Mouse (Mus musculus) gastrocnemius, postnatal 25 days (tissue): Measurements from ENCODE around the gene Eva1a. TPM values are rescaled to one million over a fixed set of nuclear protein-coding genes. Genes with fewer than 3 reads are reported as not detected.

ENCODE experiments used
- DNase-seq: peaks from one replicate; pipeline ENCODE4 v3.0.0; 2022
- total RNA-seq, 2 experiments: library from RNA; stranded (reverse); gene quantifications; 1 replicate in 1 of 2; 2 replicates in 1 of 2; pipeline ENCODE4 v1.2.3; 2021

The Eva1a gene
- total RNA-seq, 2 experiments from 2014 or later, result 0.69 to 1.3 TPM

GRCm38 (mm10) chr6:82127827-82128226, 87.0 kb downstream of the Eva1a start:
- no peak for DNase-seq

GRCm38 (mm10) chr6:82129630-82130217, 88.9 kb downstream of the Eva1a start:
- DNase-seq, result no peak

DNA sequence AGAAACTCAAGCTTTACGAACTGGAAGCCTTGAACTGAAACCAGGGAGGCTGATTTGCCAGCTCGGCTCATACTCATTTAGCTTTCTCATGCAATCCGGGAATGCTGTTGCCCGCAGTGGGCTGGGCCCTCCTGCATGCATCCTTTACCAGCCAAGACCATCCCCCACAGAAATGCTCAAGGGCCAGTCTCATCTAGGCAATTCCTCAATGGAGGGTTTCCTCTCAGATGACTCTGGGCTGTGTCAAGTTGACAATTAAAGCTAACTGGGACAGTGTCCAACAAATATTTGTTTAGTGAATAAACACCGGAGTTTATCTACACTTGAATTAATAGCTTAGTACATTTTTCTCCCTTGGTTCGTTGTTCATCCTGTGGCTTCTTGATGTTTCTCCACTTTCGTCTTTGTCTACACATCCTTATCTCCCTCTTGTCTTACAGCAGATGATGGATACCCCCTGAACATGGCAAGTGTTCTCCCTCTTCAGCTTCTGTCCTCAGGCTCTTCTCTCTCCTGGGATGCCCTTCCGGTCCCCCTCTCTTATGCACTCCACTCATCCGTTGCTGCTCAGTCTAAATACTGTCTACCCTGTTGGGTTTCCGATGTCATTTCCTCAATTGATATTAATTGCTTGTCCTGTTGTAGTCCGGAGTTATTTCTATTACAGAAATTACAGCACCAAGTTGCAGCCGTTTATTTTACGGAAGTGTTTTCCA, 92.2 kb downstream of the Eva1a start:
- no peak for DNase-seq

DNA sequence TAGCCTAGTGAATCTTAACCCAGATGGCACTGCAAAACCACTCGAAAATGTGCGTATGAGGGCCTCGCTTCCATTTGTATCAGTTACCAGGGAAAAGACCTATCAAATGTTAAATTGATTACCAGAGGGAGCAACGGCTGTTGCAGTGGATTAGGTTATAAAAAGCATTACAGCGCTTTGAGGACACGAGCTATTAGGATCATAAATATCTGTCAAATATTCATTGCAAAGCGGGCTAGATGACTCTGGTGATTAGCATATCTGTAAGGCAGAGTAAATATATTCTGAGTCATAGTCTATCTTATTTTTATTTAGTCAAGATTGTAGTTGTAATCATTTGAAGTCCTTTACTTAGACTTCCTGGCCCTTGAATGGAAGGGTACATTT, 92.7 kb downstream of the Eva1a start:
- no peak for DNase-seq

DNA sequence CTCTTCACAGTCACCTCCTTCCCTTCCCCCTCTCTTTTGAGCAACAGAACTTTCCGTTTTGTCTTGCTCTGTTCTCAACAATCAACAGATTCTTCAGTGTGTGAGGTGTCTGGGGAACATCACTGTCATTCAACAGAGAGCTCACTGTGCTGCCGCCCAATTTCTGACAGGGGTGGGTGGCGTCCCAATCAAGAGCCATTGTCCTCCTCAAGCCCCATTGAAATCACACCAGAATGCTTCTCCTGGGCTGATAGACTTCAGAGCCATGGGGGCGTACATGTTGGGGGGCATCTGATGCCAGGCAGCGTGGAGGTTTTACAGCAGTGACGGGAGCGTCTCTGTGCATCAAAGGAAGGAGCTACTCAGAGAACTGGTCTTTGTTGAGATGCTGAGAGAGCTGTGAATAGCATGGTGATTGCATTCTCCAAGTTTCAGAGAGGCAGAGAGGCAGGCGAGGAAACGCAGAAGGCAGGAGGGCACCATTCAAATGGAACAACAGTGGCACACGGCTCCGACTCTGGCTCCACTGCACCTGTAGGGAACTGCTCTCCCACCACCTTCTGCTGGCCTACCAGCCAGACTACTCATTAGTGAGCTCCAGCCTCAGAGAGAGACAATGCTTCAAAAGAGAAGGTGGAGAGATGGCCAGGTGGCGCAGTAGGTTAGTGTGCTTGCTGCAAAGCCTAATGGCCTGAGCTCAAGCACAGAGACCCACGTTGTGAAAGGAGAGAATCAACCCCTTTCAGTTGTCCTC, 95.3 kb downstream of the Eva1a start:
- DNase-seq, result no peak

Other genes starting within 250 kb of the Eva1a start
- gene Gcfc2, start 117.4 kb upstream of the Eva1a start, total RNA-seq, result 1 to 10 TPM; 2.7 to 3.5 TPM
- 10 to 100 TPM; 21.0 to 22.6 TPM for gene Mrpl19, start 75.1 kb upstream of the Eva1a start, total RNA-seq